Mouse (Mus musculus) kidney, embryonic 15.5 days (tissue): ENCODE measurements around the gene Tcap. TPM values are rescaled to one million over a fixed set of nuclear protein-coding genes. Genes with fewer than 3 reads are reported as not detected.
A peak's percentile ranks its signal among the peaks of the same experiment; 100 is the strongest.

ENCODE experiments used
- ATAC-seq: fragments of 200-750 bp; cut with Nextera tagmentation; replicated peaks from 2 replicates; pipeline ENCODE4 v1.8.0; 2017; ENCODE audit warnings: moderate TSS enrichment; ENCODE audit not compliant: low FRiP score
- H3K27ac ChIP-seq: fragments of 300-500 bp; sonication (generic); 2 replicates; pipeline ENCODE4 v1.5.1; 2015; ENCODE audit warnings: mild to moderate bottlenecking, inconsistent platforms
- H3K27me3 ChIP-seq: fragments of 300-500 bp; sonication (generic); 2 replicates; pipeline ENCODE4 v1.6.1; 2015; ENCODE audit warnings: inconsistent platforms
- H3K36me3 ChIP-seq: fragments of 300-500 bp; sonication (generic); 2 replicates; pipeline ENCODE4 v1.6.1; 2015; ENCODE audit warnings: inconsistent platforms
- H3K4me1 ChIP-seq: fragments of 300-500 bp; sonication (generic); 2 replicates; pipeline ENCODE4 v1.6.1; 2015; ENCODE audit warnings: inconsistent platforms
- H3K4me2 ChIP-seq: fragments of 300-500 bp; sonication (generic); 2 replicates; pipeline ENCODE4 v1.6.1; 2015; ENCODE audit warnings: moderate library complexity, mild to moderate bottlenecking, inconsistent platforms
- H3K4me3 ChIP-seq: fragments of 300-500 bp; sonication (generic); replicated peaks from 2 replicates; pipeline ENCODE4 v1.5.1; 2015; ENCODE audit warnings: mild to moderate bottlenecking, inconsistent platforms
- H3K9ac ChIP-seq: fragments of 300-500 bp; sonication (generic); 2 replicates; pipeline ENCODE4 v1.6.1; 2015; ENCODE audit warnings: mild to moderate bottlenecking, inconsistent platforms
- H3K9me3 ChIP-seq: fragments of 300-500 bp; sonication (generic); replicated peaks from 2 replicates; pipeline ENCODE4 v1.6.1; 2016; ENCODE audit warnings: inconsistent platforms
- WGBS: fragments of 180-500 bp; shearing (Covaris S2); methylation state at CpG from one replicate; pipeline ENCODE4 v1.1.7; 2015; ENCODE audit warnings: mixed read lengths; 5-methylcytosine and 5-hydroxymethylcytosine counted together
- polyA plus RNA-seq: library from polyadenylated mRNA; unstranded; fragments of >200 nt; fragmentation: Nextera tagmentation; extraction: Ambion mirVana; gene quantifications from 2 replicates; pipeline ENCODE4 v1.2.1, GENCODE M21; 2015

Gene Tcap
- polyA plus RNA-seq, result 2.5 and 3.5 TPM in 2 replicates

GRCm38 (mm10) chr11:98383261-98384030, at the start of gene Tcap:
Gene Tcap, plus strand, starts transcription at chr11:98383811.
- no peak within 1 kb of the TSS for H3K4me3 ChIP-seq
- peaks cover 53% of the 10 kb centered on the region for H3K4me1 ChIP-seq
- H3K9me3 ChIP-seq, result no peaks in the 10 kb centered on the region
- H3K9ac ChIP-seq, result no peak within 1 kb of the TSS
- peaks cover 51% of the 10 kb centered on the region for H3K27me3 ChIP-seq
- peak within 1 kb of the TSS; percentile 69 for H3K27ac ChIP-seq
- H3K36me3 ChIP-seq, result peaks cover 26% of the 10 kb centered on the region
- no peak within 1 kb of the TSS for H3K4me2 ChIP-seq
- 48% methylated on average over 14 of the region's 14 CpGs for WGBS
- peak; percentile 27; the same call in 1 of the 2 replicates for ATAC-seq

- peak overlapping the region; percentile 32 for H3K4me3 ChIP-seq
- H3K4me1 ChIP-seq, result peaks cover 23% of the 10 kb centered on the region
- 3% methylated on average over 31 of the region's 41 CpGs for WGBS
- H3K9ac ChIP-seq, result no peak overlapping the region; the same call in 1 of the 2 replicates
- no peak overlapping the region for H3K27ac ChIP-seq
- peak overlapping the region; percentile 58 for H3K4me2 ChIP-seq
- no peaks in the 10 kb centered on the region for H3K9me3 ChIP-seq
- H3K36me3 ChIP-seq, result no peaks in the 10 kb centered on the region
- H3K27me3 ChIP-seq, result peaks cover 100% of the 10 kb centered on the region
- peak; percentile 41; the same call in 1 of the 2 replicates for ATAC-seq
These were observed 49.5 kb upstream of the Tcap start for GRCm38 (mm10) chr11:98333981-98334741.

GRCm38 (mm10) chr11:98335250-98335649, 48.4 kb upstream of the Tcap start:
- Histone ChIP-seq H3K27me3 (peaks cover 100% of the 10 kb centered on the region), H3K4me2 (no peak overlapping the region), H3K4me3 (no peak overlapping the region), H3K36me3 (no peaks in the 10 kb centered on the region), H3K9ac (no peak overlapping the region), H3K27ac (no peak overlapping the region), H3K9me3 (no peaks in the 10 kb centered on the region), H3K4me1 (peaks cover 32% of the 10 kb centered on the region)
- WGBS, result 5% methylated on average over 9 of the region's 9 CpGs
- ATAC-seq, result no peak

GRCm38 (mm10) chr11:98336245-98337107, 47.1 kb upstream of the Tcap start:
- Histone ChIP-seq H3K9me3 (no peaks in the 10 kb centered on the region), H3K27ac (no peak overlapping the region), H3K27me3 (peaks cover 98% of the 10 kb centered on the region), H3K4me1 (peaks cover 34% of the 10 kb centered on the region), H3K4me2 (no peak overlapping the region), H3K36me3 (no peaks in the 10 kb centered on the region), H3K9ac (no peak overlapping the region), H3K4me3 (no peak overlapping the region)
- ATAC-seq, result no peak
- 16% methylated on average over 13 of the region's 13 CpGs for WGBS

GRCm38 (mm10) chr11:98338507-98338961, 45.1 kb upstream of the Tcap start:
- no peaks in the 10 kb centered on the region for H3K36me3 ChIP-seq
- peak overlapping the region; percentile 52 for H3K4me3 ChIP-seq
- no peak overlapping the region for H3K27ac ChIP-seq
- under 1% methylated on average over 54 of the region's 57 CpGs for WGBS
- peak overlapping the region; percentile 21 for H3K9ac ChIP-seq
- H3K9me3 ChIP-seq, result no peaks in the 10 kb centered on the region
- peaks cover 48% of the 10 kb centered on the region for H3K4me1 ChIP-seq
- peak overlapping the region; percentile 92 for H3K4me2 ChIP-seq
- H3K27me3 ChIP-seq, result peaks cover 85% of the 10 kb centered on the region
- ATAC-seq, result no peak

- Histone ChIP-seq H3K36me3 (no peaks in the 10 kb centered on the region), H3K9me3 (no peaks in the 10 kb centered on the region), H3K4me1 (peaks cover 45% of the 10 kb centered on the region), H3K4me3 (peak overlapping the region; percentile 52), H3K9ac (peak overlapping the region; percentile 21), H3K4me2 (peak overlapping the region; percentile 92), H3K27me3 (peaks cover 85% of the 10 kb centered on the region), H3K27ac (no peak overlapping the region)
- ATAC-seq, result no peak
- under 1% methylated on average over 19 of the region's 19 CpGs for WGBS
These were observed 44.5 kb upstream of the Tcap start for GRCm38 (mm10) chr11:98339071-98339501.

GRCm38 (mm10) chr11:98339679-98340287, 43.8 kb upstream of the Tcap start:
- Histone ChIP-seq H3K4me2 (peak overlapping the region; percentile 92), H3K9me3 (no peaks in the 10 kb centered on the region), H3K4me1 (peaks cover 38% of the 10 kb centered on the region), H3K4me3 (peak overlapping the region; percentile 52), H3K36me3 (no peaks in the 10 kb centered on the region), H3K27ac (no peak overlapping the region), H3K9ac (peak overlapping the region; percentile 21; the same call in 1 of the 2 replicates), H3K27me3 (peaks cover 83% of the 10 kb centered on the region)
- no peak for ATAC-seq
- 11% methylated on average over 11 of the region's 11 CpGs for WGBS

GRCm38 (mm10) chr11:98340597-98340996, 43.0 kb upstream of the Tcap start:
- Histone ChIP-seq H3K27ac (no peak overlapping the region), H3K9ac (no peak overlapping the region), H3K4me1 (peaks cover 42% of the 10 kb centered on the region), H3K9me3 (no peaks in the 10 kb centered on the region), H3K36me3 (no peaks in the 10 kb centered on the region), H3K4me2 (no peak overlapping the region), H3K4me3 (no peak overlapping the region), H3K27me3 (peaks cover 82% of the 10 kb centered on the region)
- ATAC-seq, result no peak
- 6% methylated on average over 4 of the region's 4 CpGs for WGBS

- Histone ChIP-seq H3K9ac (no peak overlapping the region), H3K4me1 (peaks cover 44% of the 10 kb centered on the region), H3K4me2 (no peak overlapping the region), H3K27ac (no peak overlapping the region), H3K4me3 (no peak overlapping the region), H3K9me3 (no peaks in the 10 kb centered on the region), H3K36me3 (no peaks in the 10 kb centered on the region), H3K27me3 (peaks cover 81% of the 10 kb centered on the region)
- WGBS, result 60% methylated on average over 4 of the region's 4 CpGs
- ATAC-seq, result no peak
These were observed 42.4 kb upstream of the Tcap start for GRCm38 (mm10) chr11:98341174-98341573.

- Histone ChIP-seq H3K9ac (peak overlapping the region; percentile 40), H3K4me2 (peak overlapping the region; percentile 79), H3K4me3 (peak overlapping the region; percentile 45), H3K9me3 (no peaks in the 10 kb centered on the region), H3K27ac (peak overlapping the region; percentile 82), H3K27me3 (peaks cover 81% of the 10 kb centered on the region), H3K36me3 (no peaks in the 10 kb centered on the region), H3K4me1 (peaks cover 45% of the 10 kb centered on the region)
- 2% methylated on average over 29 of the region's 29 CpGs for WGBS
- peak; percentile 61 for ATAC-seq
These were observed 41.3 kb upstream of the Tcap start for GRCm38 (mm10) chr11:98342000-98342945.
